Mouse (Mus musculus): Measurements from ENCODE around the gene Zc3h7b.

Zc3h7b gene

DNA sequence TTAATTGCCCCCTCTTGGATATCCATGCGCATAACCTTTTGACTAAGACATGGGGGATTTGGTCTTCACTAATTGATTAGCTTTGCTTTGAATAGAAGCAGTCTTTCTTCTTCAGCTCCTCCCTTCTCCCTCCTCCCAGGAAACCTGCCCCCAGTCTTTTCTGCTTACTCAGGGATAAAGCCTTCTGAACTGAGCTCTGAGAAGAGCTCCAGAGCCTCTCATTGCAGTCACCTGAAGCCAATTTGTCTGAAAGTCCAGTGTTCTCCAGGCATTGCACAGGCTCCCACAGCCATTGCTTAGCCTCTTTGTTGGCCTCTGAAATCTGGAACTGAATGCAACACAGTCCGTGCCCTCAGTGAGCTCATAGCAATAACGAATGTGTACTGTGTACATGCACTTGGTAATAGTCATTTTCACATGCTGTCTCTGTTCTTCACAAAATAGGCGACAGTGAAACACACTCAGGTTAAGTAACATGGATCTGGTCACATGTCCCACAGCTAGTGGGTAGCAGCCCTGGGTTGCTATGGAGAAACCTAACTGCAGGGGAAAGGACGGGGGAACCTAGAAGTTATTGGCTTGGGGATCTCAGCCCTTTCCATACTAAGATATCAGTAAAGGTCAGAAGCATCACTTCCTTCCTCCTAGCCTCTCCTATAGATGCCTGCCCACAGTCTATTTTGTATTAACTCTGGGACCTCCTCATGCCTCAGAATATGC lies 69.3 kb downstream of the Zc3h7b start:
- no peak for DNase-seq (ENCODE audit: extremely low spot score)

DNA sequence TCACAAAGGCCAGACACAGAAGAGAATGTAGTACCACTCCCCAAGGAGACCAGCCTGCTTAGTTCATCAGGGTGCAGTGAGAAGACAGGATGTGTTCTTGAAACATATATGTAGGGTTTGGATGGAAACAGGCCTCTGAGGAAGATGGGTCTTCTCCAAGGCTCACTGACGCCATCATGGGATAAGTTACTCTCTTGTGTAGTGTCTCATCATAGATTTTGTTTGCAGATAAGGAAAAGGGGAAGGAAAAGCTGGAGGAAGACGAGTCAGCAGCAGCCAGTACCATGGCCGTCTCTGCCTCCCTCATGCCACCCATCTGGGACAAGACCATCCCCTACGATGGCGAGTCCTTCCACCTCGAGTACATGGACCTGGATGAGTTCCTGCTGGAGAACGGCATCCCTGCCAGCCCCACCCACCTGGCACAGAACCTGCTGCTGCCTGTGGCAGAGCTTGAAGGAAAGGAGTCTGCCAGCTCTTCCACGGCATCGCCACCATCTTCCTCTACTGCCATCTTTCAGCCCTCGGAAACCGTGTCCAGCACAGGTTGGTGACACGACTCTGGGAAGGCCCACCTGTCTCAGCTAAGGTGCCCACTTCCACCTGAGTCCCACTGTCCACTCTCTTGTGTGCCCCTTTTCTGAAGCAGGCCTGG lies 70.0 kb downstream of the Zc3h7b start:
- no peak for DNase-seq (ENCODE audit: extremely low spot score)

DNA sequence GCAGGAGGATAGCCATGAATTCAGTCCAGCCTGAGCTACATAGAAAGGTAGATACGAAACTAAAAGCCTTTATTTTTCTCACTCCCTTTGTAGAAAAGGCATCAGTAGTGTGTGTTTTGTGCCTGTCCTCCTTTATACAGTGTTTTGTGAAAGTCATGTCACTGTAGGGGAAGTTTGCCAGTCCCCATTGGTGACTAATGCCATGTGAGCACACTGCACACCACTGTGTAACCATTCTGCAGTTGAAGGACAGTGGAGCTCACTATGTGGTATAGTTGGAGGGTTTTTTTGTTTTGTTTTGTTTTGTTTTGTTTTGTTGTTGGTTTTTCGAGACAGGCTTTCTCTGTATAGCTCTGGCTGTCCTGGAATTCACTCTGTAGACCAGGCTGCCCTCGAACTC lies 73.5 kb downstream of the Zc3h7b start:
- no peak for DNase-seq (ENCODE audit: extremely low spot score)

DNA sequence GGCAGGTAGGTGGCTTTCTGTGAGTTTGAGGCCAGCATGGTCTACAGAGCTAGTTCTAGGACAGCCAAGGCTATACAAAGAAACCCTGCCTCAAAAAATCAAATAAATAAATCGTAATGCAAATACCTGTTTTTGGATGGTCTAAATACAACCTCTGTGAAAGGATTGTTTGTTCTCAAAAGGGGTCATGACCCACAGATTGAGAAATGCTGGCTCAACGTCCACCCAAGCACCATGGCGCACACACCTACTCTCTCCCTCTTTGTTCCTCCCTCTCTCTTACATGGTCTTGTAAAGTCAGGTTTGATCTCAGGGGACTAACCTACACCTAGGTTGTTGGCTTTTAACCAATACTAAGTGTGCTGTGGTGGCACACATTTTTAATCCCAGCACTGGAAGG lies 77.8 kb downstream of the Zc3h7b start:
- no peak for DNase-seq (ENCODE audit: extremely low spot score)

DNA sequence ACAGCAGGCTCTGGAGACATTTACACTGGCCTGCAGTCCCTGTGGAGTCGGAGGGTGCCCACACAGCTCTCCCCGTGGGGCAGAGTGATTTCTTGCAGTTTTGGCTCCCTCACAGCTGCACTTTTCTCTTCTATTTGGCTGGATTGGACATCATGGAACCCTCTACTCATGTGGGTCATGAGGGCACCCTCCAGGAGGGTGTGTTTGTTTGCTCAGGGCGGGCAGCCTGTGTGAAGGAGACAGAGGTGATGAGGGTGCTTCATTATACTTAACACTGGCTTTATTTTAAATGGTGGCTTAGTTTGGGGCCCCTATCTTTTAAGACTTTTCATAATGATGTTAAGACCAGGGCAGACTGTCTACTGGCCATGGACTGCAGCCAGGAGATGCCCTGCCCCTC lies 80.0 kb downstream of the Zc3h7b start:
- DNase-seq (ENCODE audit: extremely low spot score) = no peak

DNA sequence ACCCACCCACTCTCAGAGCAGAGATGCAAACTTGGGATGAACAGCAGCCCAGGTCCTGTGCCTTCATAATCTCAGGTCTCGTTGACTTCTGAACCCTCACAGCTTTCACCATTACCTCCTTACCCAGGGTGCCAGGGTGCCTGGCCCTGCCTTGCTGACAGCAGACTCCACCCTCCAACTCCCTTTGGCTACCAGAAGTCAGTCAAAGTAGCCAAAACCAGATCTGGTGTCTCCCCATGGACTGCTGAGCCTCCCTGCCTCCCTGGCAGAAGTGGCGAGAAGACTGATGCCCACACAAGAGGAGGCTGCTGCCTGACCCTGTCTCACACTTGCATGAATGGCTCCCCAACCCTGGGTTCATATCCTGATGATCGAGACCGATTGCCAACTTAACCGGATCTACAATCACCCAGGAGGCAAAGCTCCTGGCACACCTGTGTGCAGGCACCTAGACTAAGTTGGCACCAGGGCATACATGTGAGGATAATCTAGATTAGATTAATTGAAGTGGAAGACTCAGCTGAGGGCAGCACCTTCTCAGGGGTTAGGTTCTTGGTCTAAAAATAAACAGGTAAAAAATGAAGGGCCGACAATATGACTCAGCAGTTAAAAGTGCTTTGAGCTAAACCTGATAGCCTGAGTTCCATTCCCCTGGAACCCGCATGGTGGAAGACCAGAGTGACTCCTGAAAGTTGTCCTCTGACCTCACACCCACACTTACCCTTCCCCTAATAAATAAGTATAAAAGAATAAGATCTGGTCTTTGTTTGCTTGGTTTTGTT lies 83.8 kb downstream of the Zc3h7b start:
- no peak for DNase-seq (ENCODE audit: extremely low spot score)

DNA sequence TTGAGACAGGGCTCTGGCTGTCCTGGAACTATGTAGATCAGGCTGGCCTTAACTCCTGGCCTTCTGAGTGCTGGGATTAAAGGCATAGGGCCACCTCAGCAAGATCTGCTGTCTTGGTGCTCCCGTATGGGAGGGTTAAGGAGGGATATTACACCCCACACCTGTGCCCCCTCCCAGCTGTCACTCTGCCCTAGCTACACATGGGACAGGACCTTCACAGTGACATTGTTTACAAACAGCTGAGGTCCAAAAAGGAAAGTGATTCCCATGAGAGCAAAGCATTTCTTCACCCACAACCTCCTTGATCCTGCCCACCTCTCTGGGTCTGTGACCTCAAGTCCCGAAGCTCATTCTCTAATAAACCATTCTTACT lies 84.3 kb downstream of the Zc3h7b start:
- no peak for DNase-seq (ENCODE audit: extremely low spot score)

DNA sequence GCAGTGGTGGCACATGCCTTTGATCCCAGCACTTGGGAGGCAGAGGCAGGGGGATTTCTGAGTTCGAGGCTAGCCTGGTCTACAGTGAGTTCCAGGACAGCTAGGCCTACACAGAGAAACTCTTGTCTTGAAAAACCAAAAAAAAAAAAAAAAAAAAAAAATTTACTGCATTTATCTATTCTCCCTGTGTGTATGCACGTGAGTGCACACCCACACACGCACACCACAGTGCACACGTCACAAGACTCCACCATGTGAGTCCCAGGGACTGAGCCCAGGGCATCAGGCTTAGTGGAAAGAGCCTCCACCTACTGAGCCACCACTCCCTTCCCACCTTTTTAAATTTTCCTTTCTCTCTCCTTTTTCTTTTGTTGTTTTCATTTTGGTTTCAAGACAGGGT lies 85.7 kb downstream of the Zc3h7b start:
- DNase-seq (ENCODE audit: extremely low spot score) = no peak

DNA sequence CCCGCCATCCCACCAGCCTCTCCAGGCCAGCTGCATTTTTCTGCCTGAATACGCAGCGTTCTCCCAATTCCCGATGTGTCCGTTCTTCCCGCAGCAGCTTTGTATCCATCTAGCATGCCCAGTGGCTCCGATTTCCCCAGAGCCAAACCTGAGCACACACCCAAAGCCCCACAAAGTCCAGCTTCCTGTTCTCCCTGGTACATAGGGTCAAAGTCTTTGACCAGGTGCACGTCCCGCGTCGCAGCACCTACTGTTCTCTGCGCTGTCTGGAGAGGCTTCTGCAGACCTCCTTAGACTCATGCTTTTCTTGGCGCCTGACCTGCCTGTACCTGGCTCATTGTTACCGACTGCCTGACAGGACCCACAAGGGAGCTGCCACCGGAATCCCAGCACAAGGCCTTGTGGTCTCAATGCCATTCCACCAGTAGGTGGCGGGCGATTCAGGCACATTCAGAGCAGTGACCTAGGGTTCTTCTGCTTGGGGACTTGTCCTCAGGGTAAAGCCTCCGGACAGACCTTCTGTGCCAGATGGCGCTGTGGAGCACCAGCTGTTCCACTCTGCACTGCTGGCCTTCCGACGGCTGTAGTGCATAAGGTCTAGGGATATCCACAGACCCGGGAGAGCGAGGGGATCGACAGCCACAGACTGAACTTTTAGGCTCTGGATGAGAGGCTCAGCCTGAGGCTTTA lies 86.4 kb downstream of the Zc3h7b start:
- peak; percentile 91 for DNase-seq (ENCODE audit: extremely low spot score)

DNA sequence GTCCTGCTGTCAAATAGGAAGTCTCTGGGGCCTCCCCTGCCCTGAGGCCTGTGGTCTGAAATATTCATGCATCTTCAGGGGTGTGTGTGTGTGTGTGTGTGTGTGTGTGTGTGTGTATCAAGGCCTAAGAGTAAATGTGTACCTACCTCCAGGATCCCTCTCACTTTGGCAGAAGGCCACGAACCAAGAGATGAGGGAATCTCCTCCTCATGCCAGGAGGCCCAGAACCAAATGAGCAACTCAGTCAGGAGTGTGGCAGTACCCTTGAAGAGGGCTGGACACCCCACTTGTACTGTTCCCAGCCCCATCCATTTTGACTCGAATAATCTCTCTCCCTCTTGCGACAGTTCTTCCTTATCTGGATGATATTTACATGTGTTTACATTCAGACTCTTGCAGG lies 87.4 kb downstream of the Zc3h7b start:
- no peak for DNase-seq (ENCODE audit: extremely low spot score)

DNA sequence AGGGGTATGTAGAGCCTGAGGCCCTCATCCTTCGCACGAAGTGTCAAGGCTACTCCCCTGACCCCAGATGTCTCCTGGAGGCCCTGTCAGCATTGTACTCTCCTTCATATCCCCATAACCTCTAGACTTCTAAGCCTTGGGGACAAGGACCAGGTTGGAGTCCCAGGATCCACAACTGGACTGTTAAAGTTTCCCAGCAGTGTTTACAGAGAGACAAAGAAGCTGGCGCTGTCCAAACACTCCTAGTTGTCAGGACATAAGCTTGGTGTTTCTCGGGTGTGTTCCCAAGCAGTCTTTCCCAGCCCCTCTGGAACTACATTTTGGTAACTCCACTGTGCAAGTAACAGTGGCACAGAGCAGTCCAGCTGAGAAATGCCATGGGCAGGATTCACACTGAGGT lies 88.6 kb downstream of the Zc3h7b start:
- DNase-seq (ENCODE audit: extremely low spot score) = no peak

DNA sequence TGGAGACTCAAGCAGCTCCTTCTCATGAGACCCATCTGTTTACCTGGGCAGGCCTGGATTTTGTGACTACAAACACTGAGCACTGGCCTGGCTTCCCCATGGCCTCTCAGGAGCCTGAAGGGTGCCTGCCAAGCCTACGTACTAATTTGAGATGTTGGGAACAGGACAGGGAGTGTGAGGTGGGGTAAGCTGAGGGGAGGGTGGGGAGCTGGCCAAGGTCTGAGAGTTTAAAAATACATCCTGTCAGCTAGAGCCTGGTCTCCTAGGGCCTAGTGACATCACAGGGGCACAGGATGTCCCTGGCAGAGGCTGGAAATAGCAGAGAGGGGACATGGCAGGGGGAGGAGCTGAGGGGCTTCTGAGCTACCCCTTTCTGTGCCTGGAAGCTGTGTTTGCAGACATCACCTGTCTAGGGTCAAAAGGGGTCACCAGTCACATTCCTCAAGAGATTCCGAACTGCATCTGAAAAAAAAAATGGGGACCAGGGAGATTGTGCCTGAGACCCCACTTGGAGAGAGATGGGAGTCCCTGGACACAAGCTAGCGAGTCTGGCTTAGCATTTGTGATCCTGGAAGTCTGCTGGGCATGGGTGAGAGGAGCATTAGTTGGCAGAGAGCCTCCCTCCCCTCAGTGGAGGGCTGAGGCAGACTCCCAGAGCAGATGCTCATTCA lies 89.4 kb downstream of the Zc3h7b start:
- DNase-seq (ENCODE audit: extremely low spot score) = no peak

DNA sequence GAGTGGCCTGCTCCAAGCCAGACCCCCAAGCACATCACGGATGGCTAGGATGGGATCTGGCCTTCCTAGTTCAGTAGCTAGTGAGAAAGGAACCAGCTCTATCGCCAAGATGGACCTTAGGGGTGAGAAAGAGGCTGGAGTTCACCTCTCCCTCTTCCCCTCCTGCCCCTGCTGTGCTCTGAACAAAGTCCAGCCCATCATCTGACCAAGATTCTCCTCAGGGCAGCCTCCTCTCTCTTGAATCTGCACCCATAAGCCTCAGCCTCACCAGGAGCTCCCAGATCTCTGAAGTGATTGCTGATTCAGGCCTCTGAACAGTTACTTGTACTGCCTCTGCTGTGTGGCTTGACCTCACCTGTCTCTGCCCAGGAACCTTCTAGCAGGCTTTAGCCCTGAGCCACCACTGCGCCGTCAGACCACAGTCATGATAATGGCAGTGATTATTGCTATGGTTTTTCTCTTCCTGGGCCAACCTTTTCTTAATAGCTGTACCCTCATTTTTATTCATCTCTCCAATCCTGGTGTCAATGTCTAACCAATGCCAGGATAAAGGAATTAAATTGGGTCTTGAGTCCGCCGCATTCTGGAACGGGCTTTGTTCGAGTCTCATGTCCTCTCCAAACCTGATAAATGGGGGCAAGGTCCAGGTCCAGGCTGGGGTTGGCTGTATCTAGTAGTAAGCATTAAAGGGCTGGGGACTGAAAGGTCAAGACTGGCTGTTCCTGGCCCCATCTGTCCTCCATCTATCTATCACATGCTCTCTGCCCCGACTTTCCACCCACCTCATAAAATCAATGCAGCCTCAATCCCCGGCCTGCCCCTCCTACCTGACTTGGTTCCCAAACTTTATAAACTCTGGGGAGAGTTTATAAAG lies 90.4 kb downstream of the Zc3h7b start:
- no peak for DNase-seq (ENCODE audit: extremely low spot score)

DNA sequence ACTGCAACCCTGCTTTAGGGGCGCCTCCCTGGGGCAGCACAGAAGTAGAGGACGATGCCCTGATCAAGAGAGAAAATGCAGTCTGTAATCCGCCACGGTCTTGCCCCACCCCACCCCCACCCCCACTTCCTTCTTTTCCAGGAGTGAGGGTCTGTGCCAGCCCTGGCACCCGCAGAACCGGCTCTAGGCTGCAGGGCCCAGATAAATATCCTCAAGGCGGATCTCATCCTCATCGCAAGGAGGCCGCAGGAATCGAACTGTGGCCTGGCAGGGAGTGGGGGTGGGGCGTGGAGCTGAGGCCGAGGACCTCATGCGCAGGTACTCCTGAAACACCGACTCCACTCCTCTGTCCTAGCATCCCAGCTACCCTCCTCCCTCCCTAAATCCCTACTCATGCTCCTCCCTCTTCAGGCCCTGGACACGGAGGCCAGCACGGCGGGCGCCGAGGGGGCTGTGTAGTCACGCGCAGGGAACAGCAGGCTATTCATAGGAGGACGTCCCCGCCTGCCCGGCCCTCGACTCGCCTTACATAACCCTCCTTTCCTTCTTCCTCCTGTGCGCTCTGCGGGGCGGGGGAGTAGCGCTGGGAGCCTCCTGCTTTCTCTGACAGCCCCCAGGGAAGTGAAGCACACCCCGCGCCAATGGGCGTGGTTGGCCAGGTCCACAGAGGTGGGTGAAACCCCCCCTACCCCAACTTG lies 91.4 kb downstream of the Zc3h7b start:
- peak; percentile 75 for DNase-seq (ENCODE audit: extremely low spot score)

DNA sequence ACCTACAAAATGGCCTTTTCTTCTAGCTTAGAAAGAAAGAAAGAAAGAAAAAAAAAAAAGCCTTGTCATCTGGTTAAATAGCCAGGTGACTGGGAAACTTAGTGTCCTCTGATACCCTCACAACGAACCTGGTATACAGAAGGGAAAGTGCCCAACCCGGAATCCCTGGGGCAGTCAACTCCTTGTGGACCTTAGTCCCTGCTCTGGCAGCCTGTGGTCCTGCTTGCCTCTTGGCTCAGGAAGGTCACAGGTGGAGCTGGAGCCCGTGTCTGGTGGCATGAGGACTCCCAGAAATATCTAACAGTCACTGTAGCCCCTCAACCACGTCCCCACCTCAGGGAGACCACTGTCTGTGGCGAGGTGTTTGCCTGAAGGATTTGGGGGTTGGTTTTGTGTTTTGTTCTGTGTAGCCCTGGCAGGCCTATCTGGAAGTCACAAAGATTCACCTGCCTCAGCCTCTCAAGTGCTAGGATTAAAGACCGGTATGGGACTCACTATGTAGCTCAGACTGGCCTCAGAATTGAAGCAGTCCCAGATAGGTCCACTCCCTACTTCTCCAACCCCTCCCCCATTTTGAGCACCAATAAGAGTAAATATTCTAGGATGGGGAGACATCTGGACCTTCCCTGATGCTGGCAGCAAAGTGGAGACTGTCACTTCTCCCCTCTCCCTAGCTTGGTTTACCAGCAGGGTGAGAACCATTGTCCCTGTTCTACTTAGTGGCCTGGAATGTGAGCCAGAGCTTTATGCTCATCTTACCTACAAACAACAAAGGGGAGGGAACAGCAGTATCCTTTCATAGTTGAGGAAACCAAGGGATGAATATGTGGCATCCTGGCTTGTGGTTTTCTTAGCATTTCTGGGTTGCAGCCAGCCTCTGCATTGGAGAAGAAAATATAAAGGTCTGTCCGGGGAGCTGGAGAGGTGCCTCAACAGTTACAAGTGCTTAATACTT lies 92.4 kb downstream of the Zc3h7b start:
- no peak for DNase-seq (ENCODE audit: extremely low spot score)

DNA sequence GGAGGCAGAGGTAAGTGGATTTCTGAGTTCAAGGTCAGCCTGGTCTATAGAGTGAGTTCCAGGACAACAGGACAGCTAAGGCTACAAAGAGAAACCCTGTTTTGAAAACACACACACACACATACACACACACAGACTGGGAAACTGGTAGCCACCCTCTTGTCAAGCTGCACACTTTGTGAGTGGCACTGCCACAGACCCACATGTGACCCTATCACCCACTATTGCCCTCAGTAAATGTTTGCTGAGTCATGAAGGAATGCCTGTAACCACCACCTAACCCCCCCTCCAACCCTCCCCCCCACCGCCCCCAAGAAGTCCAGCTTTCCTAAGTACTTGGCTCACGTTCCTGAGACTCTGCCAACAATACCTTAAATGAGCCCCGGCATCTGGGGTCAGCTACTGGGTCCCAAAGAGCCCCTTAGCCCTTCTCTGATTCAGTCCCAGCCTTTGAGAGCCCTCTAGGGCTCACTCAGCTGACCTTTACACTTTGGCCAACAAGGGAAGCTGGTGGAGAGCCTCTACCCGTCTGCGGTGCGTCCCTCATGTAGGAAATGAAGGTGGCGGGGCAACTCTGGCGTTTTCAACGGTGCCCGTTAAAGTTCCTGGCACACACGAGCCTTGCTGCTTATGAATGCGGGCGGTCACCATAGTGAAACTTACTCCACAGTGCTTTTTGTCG lies 93.8 kb downstream of the Zc3h7b start:
- DNase-seq (ENCODE audit: extremely low spot score) = no peak

DNA sequence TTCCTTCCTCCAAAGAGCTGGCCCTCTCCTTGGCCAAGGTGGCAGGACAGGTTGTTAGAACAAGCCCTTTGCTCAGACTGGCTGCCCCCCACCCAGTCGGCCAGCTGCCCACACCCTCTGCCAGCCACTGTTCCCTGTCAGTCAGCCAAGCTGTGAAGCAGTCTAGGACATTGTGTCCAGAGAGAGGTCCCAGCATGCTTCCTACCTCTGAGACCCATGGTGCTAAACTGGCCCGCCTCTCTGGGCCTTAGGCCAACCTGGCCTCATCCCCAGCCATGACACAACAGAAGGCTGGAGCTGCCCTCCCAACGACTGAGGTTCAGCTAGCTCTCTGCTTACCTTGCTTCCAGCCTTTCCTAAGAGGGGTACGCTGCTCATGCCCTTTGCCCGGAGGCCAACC lies 94.8 kb downstream of the Zc3h7b start:
- no peak for DNase-seq (ENCODE audit: extremely low spot score)

DNA sequence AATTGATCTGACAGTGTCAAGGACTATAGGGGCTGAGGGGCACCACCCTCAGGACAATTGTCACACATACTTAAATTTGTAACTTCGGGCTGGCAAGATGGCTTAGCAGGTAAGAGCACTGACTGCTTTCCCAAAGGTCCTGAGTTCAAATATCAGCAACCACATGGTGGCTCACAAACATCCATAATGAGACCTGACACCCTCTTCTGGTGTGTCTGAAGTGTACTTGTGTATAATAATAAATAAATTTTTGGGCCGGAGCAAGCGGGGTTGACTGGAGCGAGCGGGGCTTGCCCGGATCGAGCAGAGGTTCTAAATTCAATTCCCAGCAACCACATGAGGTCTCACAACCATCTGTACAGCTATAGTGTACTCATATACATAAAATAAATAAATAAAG lies 95.4 kb downstream of the Zc3h7b start:
- no peak for DNase-seq (ENCODE audit: extremely low spot score)

DNA sequence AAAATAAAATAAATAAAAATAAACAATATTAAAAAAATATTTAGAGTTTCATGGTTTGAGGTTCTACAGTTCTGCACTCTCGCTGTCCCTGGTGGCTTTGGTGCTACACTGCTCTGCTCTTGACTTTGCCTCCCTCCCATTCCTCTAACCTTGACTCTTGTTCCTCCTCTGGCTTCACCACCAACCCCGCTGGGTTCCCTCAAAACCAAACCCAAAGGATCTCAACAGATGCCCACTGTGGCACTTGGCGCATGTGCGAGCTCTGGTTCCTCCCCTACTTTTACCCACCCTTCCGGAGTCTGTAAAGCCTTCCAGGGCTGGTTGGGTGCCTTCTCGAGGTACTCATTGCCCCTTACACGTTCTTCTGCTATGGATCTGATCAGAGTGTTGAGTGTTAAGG lies 97.4 kb downstream of the Zc3h7b start:
- DNase-seq (ENCODE audit: extremely low spot score) = no peak

All from embryo, embryonic 9.5 days (tissue).